Mouse (Mus musculus) ovary, postnatal 10 days (tissue): ENCODE results near the gene Cyp27b1.
"Not testable (repeated sequence)": the region's sequence is repeated elsewhere in the genome, so short reads cannot be mapped to it uniquely, and the experiment has no call there.

Experiments
- DNase-seq: peaks from one replicate; pipeline ENCODE4 v3.0.0; 2022; ENCODE audit warnings: low spot score

Cyp27b1 gene

DNA sequence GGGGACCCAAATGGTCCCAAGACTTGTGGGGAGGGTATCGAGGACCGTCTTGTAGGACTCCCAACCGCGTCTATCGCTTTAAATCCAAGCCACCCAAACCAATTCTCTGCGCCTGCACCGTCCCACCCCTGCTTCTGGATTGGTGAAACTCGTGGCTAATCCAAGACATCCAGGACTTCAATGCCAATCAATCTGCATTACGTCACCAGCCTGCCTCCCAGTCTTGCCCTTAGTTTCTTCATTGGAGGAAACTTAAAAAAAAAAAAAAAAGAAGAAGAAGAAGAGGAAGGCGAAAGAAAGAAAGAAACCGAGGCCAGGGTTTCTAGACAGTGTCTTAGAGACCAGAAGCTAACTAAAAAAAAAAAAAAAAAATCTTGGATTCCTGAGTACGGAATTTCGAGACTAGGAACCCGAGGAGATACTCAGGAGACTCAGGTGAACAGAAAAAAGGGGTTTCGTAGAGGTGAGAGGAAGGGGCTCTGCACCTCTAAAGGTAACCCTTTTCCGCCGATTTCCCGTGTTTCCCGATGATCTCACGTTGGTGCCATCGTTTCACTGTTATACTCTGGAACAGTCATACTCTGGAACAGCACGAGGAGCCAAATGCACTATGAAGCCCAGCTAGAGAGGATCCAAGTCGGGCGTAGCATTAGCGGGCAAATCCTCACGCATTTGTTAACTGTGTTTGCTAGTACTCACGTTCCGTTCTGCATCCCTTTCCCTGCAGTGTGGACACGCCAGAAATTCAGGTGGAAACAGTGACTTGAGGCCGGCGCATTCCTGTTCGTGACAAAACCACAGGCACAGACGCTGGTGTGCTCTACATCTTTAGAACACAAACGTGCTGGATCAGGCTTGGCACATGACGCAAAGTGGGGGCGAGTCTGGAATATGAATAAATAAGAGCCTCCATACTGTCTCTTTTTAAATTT, 22.4 kb downstream of the Cyp27b1 start, which contains the start of gene Tspan31:
Gene Tspan31, minus strand, starts transcription at position 75 of the 932 bp plus-strand sequence.
- peak; percentile 53 for DNase-seq

DNA sequence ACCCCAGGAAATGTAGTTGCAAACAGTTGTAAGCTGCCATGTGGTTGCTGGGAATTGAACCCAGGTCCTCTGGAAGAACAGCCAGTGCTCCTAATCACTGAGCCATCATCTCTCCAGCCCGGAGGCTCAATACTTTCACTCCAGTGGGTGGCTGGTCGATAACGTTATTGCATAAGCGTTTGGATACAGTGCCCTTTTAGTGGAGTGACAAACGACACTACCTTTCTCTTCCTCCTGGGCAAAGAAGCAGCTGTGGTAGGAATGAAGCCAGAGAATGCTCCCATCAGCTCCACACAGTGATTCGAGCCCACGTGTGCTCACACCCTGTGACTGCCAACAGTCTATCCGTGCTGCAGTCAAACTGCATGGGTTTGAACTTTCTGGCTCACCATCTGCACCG, 23.2 kb downstream of the Cyp27b1 start:
- DNase-seq = no peak

DNA sequence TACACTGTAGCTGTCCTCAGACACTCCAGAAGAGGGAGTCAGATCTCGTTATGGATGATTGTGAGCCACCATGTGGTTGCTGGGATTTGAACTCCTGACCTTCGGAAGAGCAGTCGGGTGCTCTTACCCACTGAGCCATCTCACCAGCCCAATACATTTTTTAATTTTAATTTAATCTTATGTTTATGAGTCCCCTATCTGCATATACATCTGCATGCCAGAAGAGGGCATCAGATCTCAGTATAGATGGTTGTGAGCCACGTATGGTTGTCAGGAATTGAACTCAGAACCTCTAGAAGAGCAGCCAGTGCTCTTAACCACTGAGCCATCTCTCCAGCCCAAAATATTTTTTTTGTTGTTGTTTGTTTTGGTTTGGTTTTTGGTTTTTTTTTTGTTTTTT, 24.2 kb downstream of the Cyp27b1 start:
- not testable (repeated sequence) for DNase-seq

DNA sequence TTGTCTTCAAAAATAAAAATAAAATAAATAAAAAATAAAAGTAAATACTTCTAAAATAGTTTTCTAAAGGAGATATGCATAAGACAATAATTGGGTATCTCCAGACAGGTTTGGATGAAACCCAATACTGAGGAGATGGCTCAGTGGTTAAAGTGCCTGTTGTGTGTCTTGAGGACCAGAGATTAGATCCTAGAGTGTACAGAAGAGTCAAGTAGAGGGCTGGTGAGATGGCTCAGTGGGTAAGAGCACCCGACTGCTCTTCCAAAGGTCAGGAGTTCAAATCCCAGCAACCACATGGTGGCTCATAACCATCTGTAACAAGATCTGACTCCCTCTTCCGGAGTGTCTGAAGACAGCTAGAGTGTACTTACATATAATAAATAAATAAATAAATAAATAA, 24.9 kb downstream of the Cyp27b1 start:
- not testable (repeated sequence) for DNase-seq

DNA sequence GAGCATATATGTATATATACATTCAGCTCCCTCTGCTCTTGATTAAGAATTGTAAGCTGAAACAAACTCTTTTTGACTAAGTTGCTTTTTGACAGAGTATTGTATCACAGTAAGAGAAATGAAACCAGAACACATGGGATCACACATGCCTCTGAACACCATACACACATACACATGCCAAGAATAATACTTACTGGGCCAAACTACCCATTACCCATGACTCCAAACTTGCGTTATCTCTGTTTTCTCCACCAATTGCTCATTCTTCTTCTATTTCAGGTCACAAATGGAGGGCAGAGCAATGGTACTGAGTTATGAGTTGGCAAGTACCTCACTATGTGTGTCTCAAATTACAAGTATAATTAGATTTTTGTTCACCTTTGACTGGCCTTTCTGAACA, 25.9 kb downstream of the Cyp27b1 start:
- no peak for DNase-seq

DNA sequence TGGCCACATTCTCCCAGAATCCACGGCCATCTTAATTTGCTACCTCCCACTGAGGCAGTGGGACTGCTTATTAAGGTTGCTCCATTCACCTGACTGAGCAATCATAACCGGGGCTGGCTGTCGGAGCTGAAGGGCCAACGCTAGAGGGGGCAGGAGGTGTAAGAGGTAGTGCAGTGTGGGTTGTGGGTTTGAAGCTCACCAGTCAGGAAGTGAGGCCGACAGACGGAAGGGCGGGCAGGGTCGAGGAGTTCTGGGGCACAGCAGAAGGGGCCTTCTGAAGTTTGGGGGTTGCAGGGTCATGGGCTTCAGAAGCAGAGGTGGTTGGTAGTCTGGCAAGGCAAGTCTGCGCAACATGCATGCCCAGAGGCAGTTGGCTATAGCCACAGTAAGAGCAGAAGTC, 27.0 kb downstream of the Cyp27b1 start, which contains the start of gene Agap2:
Gene Agap2, plus strand, starts transcription at position 205 of the 400 bp plus-strand sequence.
- no peak for DNase-seq

DNA sequence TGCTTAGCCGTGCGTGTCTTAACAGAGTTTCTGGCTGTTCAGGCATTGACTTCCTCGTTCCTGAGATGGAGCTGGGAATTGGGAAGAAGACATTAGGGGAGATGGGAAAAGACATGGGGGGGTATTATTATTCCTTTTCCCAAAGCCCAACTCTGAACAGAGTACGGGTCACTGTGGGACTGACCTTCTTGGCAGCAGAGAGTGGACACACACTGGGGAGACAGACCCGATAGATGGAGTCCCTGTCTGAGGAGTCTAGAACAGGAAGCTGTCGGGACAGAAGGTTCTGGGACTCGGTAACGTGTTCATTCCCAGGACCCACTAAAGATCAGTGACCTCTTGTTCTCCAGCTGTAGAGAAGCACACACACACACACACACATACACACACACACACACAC, 27.6 kb downstream of the Cyp27b1 start:
- no peak for DNase-seq

DNA sequence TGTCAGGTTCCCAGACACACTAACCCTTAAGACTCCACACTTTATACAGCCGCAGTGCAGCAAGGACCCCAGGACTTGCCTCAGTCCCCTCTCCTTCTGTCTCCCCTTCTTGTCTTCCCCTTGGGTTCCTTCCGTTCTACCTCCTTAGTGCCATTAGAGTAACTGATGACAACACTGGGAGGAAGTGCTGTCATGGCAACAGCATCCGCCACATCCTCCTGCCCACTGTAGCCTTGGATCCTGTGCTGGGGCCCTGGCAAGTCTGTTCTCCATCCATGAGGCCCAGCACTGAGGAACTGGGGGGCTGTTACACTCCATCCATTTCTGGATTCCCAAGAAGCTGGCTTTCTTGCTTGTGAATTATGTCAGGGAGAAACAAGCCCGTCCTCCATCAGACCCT, 28.0 kb downstream of the Cyp27b1 start:
- DNase-seq = no peak

DNA sequence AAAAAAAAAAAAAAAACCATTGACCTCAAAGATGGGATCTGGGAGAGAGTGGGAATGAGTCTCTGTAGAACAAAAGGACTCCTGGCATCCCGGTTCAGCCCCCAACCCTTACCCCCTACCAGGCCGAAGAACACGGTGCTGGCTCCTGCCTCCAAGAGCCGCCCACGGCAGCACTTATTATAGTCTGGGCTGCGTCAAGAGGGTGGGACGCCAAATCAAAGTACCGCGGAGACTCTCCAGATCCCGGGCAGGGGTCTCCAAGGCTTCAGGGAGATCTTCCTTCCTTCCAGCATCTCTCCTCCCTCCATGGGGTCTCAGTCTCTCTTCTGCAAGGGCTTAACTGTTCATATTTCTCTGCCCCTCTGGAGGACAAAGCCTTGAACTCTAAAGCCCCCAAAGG, 29.5 kb downstream of the Cyp27b1 start:
- no peak for DNase-seq

DNA sequence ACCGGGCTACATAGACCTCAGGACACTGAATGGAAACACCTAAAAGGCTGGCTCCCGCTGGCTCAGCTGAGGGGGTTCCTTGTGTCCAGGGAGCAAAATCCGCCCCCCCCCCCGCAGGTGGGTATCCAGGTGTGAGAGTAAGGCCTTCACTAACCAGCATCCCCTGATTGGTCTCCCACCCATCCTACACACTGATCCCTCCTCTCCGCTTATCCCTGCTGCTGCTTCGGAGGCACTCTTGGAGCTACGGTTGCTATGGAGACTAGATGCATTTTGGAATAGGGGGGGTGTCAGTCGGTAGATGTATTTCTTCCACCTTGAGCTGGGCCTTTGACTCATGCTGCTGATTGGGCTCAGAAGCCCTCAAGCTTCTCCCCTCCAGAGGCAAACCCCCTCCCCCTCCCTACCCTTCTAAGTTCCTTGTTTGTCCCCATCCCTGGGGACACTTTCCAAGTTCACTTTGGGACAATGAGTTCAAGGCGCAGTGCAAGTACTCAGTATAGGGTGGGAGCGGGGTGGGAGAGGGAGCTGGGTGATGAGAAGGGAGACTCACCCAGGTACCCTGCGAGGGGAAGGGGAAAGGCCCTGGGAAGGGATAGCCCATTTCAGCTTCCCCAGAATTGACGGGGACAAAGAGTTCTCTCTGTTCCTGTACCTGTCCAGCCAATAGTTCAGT, 30.1 kb downstream of the Cyp27b1 start:
- no peak for DNase-seq

DNA sequence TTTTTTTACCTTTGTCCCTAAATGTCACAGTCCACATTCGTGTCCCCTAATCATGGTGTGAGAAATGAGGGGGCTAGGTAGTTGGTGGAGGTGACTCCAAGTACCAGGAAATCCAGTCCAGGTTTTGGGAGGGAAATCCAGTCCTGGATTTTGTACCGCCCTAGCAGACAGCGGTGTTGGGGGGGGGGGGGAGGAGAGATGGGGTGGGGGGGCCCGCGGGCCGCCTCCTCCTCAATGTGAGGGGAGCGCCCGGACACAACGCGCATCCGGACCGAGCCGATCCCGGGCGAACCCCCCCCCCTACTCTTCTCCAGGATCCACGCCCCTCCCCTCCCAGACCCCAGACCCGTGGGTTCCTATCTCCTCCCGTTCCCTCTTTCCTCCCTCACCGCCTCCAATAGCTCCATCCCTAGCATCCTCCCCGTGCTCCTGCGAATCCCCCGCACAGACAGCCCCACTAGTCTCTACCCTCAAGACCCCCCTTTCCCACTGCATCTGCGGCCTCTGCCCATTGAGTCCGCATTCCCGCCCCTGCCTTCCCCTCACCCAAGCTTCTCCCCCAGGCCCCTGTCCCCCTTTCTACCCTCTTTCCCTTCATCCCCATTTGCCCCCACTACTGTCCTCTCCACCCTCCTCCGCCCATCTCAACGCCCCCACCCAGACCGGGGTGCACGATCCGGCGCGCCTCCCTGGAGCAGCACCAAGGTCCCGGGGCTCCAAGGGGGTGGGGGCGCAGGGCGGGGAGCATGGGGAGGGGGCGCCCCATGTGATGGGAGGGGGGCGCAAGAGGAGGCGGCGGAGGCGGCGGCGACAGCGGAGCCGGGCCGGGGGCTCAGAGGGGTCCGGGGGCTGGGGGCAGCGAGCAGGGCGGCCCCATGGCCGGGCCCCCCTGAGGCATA, 30.9 kb downstream of the Cyp27b1 start:
- peak; percentile 21 for DNase-seq

DNA sequence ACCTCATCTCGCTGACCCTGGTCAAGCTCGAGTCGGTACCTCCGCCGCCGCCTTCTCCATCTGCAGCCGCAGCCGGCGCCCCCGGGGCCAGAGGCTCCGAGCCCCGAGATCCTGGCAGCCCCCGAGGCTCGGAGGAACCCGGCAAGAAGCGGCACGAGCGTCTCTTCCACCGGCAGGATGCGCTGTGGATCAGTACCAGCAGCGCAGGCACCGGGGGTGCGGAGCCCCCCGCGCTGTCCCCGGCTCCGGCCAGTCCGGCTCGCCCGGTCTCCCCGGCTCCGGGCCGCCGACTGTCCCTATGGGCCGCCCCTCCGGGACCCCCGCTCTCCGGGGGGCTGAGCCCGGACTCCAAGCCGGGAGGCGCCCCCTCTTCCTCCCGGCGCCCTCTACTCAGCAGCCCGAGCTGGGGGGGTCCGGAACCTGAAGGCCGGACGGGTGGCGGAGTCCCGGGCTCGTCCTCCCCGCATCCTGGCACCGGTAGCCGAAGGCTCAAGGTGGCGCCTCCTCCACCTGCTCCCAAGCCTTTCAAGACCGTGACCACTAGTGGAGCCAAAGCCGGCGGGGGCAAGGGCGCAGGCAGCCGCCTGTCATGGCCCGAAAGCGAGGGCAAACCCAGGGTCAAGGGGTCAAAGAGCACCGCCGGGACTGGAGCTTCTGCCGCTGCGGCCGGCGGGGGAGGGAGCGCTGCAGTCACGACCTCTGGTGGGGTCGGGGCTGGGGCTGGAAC, 31.8 kb downstream of the Cyp27b1 start:
- no peak for DNase-seq

DNA sequence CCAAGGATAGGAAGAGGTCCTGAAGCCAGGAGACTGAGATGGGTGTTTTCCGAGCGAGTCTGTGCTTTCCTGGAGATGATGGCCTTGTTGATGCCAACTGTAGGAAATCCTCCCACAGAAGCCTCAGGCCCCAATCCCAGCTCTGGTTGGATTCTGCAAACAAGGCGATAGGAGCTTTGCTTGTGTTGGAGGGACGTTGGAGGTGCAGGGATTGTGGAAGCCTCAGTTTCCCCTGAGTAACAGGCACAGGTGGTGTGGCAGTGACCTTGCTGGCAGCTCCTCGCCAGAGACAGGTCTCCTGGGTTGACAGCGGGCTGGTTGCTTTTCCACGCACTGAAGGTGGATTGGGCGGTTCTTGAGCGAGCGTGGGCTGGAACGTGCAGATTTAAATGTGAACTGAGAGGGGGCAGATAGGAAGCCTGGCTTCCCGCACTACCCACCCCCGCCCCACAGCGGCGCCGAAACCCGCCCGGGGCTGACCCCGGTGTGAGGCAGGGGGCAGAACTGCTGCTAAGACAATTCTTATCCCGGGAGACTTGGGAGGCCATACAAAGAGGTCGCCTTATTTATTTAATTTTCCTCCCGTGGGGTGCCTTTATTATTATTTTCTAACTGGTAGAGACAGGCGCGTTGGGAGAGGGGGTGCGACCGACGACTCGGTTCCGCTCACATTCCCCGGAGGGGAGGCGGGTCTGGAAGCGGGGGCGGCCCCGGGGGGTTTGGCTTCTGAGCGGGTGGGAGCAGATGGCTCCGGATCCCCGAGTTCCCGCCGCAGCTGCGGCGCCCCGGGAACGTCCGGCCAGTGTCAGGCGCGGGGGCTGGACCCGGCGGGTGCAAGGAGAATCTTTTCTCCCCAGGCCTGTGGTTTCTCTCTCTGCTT, 33.1 kb downstream of the Cyp27b1 start:
- no peak for DNase-seq

DNA sequence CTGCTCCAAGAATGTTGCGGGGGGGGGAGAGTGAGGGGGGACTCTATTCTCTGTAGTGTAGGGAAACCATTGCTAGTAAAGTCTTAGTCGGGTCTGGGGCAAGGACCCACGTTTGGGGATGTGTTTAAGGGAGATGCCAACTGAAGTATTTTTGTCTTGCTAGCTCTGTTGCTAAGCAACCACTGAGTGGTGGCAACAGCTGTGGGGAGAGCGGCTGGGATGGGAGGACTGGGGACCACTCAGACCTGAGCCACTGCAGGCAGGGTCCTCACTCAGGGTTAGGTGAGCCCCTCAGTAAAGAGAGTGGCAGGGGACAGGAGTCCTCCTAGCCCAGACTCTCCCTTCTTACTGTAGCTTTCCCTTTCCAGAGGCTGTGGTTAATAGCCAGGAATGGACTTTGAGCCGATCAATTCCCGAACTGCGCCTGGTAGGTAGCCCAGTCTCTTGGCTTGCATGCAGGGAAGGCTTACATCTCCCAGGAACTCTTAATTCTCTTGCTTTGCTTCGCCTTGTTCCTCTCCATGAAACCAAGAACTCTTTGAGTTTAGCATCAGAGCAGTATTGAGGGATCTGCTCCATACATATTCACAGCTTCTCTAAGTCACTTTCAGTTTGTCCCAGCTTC, 34.1 kb downstream of the Cyp27b1 start:
- no peak for DNase-seq

DNA sequence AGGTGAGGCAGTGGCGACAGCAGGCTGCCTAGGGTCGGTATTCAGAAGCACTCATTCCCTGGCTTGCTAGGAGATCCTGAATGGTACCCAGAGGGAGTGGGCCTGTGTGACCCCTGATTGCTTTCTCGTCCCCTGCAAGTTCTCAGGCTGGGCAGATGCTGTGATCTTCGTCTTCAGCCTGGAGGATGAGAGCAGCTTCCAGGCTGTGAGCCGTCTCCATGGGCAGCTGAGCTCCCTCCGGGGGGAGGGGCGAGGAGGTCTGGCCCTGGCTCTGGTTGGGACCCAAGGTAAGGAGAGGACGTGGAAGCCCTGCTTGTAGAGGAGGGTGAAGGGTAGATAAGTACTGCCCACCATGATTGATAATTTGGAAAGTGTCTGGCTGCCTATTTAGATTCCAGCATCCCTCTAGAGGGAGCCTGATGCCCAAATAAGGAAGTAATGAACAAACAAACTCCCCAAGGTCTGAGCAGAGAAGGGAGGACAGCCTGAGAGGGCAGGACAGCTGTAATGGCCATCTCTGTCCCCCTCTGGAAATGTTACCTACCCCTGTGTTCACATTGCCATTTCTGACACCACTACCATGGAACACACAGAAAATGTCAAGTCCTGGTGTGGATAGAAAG, 35.4 kb downstream of the Cyp27b1 start:
- DNase-seq = no peak

DNA sequence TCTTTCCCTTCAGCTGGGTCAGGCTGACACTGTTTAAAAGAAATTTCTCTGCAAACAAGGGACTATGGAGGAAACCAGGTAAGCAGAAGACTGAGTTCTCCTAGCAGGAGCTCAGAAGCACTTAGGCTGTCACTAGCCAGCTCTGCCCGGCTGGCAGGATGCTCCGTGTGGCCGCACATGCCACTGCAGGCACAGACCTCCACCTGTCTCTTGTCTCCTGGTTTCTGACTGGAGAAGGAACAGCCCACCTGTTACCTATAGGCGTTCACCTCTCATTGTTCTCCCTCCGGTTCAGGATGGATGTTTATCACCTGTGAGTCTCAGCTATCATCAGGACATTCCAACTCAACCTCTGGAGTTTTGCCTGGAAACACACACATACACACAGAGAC, 35.9 kb downstream of the Cyp27b1 start:
- DNase-seq = no peak

DNA sequence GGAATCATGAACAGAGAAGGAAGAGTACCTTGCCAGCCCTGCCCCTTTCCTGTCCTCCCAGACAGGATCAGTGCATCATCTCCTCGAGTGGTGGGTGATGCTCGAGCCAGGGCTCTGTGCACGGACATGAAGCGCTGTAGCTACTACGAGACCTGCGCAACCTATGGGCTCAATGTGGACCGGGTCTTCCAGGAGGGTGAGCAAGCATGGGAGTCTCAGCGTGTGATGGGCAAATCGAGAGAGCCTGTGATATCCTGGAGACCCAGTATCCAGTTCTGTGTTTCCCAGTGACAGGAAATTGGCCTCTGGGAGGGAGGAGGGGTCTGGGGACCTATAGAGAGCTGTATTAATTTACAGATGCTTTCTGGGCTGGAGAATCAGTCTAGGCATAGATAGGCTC, 37.0 kb downstream of the Cyp27b1 start:
- no peak for DNase-seq

DNA sequence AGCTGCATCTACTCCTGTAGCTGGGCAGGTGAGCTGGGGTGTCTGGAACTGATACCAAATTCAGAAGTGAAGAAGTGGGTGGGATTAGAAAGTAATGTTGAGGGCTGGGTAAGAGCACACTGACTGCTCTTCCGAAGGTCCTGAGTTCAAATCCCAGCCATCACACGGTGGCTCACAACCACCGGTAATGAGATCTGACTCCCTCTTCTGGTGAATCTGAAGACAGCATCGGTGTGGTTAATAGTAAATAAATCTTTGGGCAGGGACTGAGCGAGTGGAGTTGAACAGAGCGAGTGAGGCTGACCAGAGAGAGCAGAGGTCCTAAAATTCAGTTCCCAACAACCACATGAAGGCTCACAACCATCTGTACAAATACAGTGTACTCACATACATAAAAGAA, 37.6 kb downstream of the Cyp27b1 start:
- no peak for DNase-seq

DNA sequence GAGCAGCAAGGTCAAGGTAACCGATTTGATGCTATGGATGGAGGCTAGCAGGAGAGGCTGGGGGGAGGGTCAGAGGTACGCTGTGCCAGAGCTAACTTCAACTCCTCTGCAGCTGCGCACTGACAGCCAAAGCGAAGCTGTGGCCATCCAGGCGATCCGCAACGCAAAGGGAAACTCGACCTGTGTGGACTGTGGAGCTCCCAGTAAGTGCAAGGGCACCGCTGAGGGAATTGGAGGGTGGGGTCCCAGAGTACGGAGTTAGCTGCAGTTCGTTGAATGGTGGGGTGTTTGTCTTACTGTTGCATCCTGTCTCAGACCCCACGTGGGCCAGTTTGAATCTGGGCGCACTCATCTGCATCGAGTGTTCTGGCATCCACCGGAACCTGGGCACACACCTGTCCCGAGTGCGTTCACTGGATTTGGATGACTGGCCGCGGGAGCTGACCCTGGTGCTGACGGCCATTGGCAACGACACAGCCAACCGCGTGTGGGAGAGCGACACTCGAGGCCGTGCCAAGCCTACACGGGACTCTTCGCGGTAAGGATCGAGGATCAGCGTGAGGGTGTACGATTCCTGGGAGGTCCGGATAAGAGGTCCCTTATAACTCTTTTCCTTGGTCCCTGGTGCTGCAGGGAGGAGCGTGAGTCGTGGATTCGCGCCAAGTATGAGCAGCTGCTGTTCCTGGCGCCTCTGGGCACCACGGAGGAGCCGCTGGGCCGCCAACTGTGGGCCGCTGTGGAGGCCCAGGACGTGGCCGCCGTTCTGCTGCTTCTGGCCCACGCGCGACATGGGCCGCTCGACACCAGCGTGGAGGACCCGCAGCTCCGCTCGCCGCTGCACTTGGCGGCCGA, 42.7 kb downstream of the Cyp27b1 start:
- DNase-seq = no peak
